Mouse (Mus musculus): ENCODE results near the gene Hmga2.
"Not testable (repeated sequence)": the region's sequence is repeated elsewhere in the genome, so short reads cannot be mapped to it uniquely, and the experiment has no call there.

Hmga2 gene

DNA sequence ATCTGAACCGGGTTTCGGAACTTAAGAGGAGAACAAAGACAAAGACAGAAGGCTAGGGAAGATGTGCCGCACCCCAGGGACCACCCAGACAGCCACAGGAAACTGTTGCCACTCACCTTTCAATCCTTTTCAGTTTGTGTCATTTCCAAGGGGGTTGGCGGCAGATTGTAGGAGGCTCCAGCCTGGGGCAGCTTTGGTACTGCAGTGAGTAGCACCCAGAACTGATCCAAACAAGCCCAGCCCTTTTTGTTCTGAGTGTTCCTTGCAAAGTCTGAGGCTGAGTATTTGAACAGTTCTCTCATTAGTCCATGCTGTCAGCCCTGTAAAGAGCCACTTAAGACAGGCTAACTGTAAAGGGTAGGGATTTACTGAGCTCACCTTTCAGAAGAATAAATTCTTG, 136.9 kb downstream of the Hmga2 start:
- no peak for DNase-seq

DNA sequence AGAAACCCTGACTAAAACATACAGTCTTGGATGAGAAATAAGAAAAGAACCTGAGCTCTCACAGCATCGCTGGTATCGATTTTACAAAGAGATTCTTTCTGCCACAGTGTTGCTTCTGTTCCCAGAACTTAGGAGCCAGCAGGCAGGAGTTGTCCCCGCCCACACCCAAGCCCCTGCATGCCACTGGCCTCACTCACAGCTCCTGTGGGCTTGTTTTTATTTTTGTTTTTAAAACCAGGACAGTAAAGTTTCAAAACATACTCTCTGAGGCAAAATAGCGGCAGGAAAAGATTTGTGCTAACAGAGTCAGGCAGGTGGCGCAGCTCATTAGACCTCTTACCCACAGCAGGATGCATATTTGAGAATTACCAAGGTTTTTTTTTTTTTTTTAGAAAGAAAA, 137.4 kb downstream of the Hmga2 start:
- DNase-seq: no peak

DNA sequence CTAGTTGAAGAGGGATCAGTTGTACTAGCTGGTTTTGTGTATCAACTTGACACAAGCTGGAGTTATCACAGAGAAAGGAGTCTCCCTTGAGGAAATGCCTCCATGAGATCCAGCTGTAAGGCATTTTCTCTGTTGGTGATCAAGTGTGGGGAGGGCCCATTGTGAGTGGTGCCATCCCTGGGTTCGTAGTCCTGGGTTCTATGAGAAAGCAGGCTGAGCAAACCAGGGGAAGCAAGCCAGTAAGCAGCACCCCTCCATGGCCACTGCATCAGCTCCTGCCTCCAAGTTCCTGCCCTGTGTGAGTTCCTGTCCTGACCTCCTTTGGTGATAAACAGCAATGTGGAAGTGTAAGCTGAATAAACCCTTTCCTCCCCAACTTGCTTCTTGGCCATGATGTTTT, 137.8 kb downstream of the Hmga2 start:
- DNase-seq: not testable (repeated sequence)

DNA sequence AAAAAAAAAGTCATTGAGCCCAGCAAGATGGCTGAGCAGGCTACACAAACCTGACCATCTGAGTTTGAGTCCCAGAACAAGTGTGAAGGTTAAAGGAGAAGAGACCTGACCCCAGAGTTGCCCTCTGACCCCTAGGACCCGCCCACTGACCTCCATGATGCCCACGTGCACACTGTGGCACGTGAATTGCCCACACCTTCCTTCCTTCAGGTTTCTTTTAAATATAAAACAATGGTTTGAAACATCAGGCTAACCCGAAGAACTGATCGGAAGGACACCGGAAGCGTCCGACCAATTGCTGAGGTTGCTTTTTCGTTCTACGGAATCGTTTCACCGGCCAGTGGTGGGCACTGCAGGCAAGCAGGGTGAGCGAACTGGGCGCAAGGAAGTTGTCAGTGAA, 148.3 kb downstream of the Hmga2 start:
- DNase-seq: no peak

DNA sequence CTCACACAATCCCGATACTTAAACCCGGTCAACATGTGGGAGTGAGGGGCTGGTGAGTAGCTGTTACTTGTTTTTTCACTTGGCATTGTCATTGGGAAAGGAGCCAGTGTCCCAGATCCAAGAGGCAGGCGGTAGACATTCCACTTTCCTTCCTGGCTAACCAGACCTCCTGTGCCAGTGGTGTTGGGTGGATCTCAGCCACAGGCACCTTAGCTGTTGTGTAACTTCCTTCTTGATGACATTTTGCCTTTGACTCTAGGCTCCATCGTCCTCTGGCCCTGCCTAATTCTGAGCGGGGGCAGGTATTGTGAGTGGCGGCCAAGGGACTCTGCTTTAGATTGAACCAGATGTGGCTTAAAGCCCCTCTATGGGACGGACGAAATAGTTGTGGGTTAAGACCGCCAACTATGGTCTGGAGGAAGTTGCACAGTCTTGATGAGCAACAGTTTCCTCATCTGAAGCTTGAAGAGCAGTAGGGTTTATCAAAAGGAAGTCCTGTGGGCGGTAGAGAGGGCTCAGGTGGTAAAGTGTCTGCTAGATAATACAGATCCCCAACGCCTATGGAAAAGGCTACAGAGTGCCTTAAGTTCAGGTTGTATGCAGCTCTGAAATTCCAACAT, 152.6 kb downstream of the Hmga2 start:
- DNase-seq: no peak

DNA sequence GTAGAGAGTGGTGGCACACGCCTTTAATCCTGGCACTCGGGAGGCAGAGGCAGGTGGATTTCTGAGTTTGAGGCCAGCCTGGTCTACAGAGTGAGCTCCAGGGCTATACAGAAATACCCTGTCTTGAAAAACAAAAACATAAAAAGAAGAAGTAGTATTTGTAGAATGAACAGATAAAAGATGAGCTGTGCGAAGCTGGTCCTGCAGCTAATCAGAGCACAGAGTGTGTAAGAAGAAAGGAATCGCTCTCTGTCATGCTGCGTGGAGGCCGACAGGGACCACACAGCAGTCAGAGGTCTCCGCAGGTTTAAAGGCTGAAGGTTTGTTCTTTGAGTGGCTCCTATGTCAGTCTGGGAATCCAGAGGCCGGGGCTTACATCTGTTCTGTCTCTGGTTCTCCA, 153.5 kb downstream of the Hmga2 start:
- no peak for DNase-seq

DNA sequence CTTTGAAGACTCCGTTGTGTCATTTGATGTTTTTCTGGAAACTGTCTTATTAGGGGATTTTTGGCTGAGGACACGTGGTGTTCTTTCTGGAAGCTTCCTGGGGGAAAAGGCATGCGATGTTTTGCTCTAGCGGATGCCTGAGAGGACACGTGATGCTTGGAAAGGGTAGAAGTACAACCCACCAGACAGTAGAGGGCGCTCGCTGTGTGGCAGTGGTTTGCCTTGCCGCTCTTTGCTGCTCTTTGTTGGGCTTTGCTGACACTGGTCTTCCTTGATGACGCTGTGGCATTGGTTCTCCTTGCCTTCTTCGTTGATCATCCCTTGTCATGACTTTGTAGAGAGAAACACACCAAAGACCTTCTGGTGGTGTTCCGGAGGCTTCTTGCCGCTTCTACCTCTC, 156.7 kb downstream of the Hmga2 start:
- no peak for DNase-seq
